Mouse (Mus musculus) cortical plate, adult 2 months (tissue): ENCODE measurements at regions not wholly inside any gene's neighbourhood (a gene's known extent, or its start where the extent isn't known, plus 50 kb on each side); places are given as distances from the start of the nearest gene placed in this dataset.

ENCODE experiments used
- CTCF ChIP-seq: fragments of 200-500 bp; IDR thresholded peaks from 2 replicates; pipeline ENCODE4 v1.5.1; 2011; ENCODE audit warnings: mild to moderate bottlenecking, control low read depth, low read length; ENCODE audit not compliant: insufficient read depth; ENCODE audit errors: extremely low read depth
- POLR2A ChIP-seq: fragments of 200-500 bp; IDR thresholded peaks from 2 replicates; pipeline ENCODE4 v1.6.1; 2011; ENCODE audit warnings: mild to moderate bottlenecking, low read length, control low read depth; ENCODE audit not compliant: insufficient read depth; ENCODE audit errors: extremely low read depth

GRCm38 (mm10) chr8:92579446-92579845 lies 94.6 kb upstream of the Irx6 start:
- no peak for TF ChIP-seq CTCF
- TF ChIP-seq POLR2A, result no peak
